Mouse (Mus musculus) testis, postnatal 10 days (tissue): ENCODE measurements around the gene Wwox.
A peak's percentile ranks its signal among the peaks of the same experiment; 100 is the strongest.

Experiments used
- DNase-seq: peaks from one replicate; pipeline ENCODE4 v3.0.0; 2021; ENCODE audit warnings: low spot score

The Wwox gene

DNA sequence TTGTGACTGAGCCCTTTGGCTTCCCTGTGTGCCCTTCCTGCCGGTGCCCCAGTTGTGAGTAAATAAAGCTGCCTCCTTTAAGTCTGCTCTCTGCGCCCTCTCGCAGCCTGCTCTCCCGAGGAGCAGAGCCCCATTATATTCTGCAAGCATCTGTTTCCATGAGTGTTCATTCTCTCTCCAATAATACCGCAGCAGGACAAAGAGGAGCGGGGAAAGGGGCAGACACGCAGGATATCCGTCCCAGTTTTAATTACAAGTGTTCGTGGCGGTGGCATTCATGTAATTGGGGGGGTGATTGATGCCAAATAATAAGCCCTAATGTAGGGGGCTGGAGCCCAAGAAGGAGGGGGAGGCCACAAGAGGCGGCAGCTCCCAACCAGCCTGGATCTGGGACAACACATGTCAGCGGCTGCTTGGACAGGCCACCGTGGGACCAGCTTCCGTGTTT, 734.2 kb downstream of the Wwox start:
- no peak for DNase-seq

DNA sequence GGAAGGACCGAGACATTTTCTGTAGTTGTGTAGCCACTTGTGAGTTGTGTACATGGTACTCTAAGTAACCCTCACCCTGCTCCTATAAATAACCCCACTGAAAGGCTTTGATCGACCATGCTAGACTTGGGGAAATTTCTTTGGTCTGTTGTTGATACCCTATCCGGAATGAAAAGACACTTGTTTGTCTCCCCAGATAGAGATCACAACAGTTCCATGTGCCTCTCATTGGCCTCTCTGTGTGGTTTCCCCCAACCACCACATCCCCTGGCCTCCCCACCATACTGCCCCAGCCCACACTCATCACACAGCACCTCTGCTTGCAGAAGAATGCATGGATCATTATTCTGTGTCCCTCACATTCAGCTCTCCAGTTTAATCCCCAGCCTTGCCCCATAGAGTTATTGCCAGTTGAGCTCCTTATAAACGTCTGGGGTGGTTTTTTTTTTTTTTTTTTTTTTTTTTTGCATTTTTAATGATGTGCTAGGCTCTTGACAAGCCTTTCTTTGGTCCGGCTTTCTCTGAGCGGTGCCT, 746.0 kb downstream of the Wwox start:
- DNase-seq, result no peak

GRCm38 (mm10) chr8:115186121-115186811, 746.8 kb downstream of the Wwox start:
- DNase-seq, result no peak

DNA sequence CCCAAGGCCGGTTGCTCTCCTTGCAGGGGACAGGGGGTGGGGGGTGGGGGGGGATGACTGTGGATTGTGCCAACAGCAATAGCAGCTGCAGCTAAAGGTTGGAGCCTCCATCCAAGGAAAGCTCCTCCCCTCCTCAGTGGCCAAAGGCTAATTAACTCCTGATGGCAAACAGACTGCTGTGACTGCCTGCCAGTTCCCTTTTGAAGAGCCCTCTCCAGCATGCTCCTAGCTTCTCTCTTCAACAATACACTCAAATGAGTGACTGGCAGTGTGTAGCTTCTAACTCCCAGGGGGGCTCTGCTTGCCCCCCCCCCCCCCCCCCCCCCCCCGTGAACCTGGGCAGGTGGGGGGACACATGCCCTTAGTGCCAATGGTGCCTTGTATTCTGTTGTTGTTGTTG, 747.4 kb downstream of the Wwox start:
- no peak for DNase-seq

GRCm38 (mm10) chr8:115188446-115188845, 749.0 kb downstream of the Wwox start:
- DNase-seq, result no peak

- DNase-seq, result no peak
These were observed 750.4 kb downstream of the Wwox start for GRCm38 (mm10) chr8:115189836-115190235.

DNA sequence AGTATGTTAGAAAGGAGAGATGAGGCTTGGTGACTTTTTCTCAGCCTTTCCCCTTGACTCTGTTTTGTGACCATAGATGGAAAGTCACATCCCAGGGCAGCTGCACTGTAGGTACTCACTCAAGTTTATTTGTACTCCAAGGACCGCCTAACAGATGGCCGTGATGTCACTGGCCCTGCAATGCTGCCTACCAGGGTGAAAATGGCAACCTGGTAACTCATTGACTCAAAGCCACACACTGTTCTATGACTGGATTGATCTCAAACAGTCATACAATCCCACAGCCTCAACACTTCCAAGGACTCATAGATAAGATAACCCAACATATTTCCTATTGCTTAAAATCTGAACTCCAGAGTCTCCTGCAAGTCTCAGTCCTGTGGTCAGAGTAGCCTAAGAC, 754.3 kb downstream of the Wwox start:
- DNase-seq, result no peak

DNA sequence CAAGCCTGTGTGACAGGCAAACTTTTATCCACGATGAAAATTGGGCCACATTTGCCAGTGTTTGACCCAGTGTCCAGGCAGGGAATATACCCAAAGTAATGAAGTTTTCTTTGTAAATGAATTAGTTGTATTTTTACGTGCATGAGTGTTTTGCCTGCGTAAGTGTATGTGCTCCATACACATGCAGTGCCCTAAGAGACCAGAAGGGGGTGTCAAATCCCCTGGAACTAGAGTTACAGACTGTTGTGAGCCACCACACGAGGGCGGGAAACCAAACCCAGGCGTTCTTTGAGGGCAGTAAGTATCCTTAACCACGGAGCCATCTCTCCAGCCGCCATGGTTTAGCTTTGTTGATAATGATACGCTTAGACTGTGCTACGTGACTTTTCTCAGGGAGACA, 755.9 kb downstream of the Wwox start:
- DNase-seq, result no peak

- DNase-seq, result no peak
These were observed 757.4 kb downstream of the Wwox start for GRCm38 (mm10) chr8:115196859-115197258.

GRCm38 (mm10) chr8:115199204-115199603, 759.7 kb downstream of the Wwox start:
- DNase-seq, result no peak

- DNase-seq, result peak; percentile 44
These were observed 760.2 kb downstream of the Wwox start for GRCm38 (mm10) chr8:115199616-115200150.

DNA sequence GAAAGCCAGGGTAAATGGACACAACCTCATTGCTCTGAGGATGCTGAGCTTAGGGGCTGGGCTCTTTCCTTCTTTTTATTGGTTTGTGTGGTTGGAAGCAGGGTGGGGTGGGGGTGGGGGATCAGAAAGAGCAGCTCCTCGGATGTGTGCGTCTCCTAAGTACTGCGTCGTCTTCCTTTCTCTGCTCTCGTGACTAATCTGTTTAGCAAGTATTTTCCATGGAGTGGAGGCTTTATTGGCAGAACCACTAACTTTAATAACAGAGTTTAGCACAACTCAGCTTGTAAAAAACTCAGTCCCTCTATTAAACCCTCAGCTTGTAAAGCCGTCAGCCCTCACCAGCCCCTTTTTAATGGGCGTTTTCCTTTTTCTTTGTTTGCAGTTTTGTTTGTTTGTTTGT, 762.3 kb downstream of the Wwox start:
- DNase-seq, result no peak

GRCm38 (mm10) chr8:115207480-115207879, 768.0 kb downstream of the Wwox start:
- no peak for DNase-seq

DNA sequence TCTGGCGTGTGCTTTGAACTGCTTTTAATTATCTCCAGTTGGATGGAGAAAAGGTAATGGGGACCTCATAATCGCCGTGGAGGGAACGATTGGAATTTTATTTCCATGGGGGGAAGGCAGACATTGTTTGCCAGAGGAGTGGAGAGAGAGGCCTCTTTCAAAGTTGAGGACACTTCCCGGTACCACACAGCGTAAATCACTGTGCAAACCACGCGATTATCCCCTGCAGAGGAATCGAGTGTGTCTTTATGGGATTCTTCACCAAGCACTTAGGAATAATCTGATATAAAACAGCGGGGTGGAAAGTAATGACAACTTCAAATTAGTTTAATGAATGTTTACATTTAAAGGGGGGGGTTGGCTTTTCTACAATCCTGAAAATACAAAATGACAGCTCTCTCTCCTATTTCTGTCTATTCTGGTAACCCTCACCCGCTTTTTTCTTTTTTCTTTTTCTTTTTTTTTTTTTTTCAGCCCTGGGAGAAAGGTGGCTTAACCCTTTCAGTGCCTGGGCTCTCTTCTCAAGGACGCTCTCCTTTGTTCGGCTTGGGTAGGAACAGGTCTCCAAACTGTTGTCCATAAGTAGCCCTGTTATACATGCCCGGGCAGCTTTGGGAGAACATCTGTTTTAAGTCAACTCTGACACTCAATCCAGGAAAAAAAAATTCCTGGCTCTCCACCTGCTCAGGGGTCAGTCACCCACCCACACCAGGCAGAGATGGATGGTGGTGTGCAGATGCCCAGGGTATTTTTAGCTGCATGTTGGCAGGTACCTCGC, 769.1 kb downstream of the Wwox start:
- no peak for DNase-seq

GRCm38 (mm10) chr8:115210014-115210413, 770.6 kb downstream of the Wwox start:
- DNase-seq, result no peak

DNA sequence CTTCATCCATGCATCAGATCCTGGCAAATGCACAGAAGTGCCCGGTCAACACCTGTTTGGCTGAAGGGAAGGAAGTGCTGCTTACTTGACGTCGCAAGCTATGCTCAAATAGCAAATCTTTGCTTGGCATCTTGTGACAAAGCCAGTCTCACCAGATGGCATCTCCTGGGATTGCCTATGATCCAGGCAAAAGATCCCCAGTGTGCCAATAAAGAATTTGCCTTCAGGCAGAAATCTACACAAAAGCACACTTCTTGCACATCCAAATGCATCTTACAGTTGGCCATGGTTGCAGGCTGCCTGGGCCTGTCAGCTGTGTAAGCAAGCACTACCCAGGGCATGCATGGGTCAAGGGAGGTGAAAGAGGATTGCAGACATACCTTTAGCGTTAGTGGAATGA, 773.7 kb downstream of the Wwox start:
- DNase-seq, result no peak

DNA sequence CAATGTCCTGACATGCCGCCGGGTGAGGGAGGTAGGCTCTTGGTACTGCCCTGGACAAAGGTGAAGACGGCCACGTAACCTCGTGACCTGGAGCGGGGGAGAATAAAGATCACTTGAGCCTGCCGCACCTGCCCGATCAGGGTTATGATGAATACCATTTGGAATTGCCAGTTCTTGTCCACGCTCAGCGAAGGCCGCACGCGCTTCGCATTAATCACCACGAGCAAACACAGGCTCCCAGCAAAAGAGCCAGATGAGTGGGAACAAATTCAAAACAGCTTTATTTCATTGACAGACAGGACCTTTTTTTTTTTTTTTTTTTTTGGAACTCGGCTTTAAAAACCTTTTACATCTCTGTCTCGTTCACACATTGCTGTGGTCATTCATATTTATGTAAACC, 775.4 kb downstream of the Wwox start:
- no peak for DNase-seq

- DNase-seq, result peak; percentile 69
These were observed 777.3 kb downstream of the Wwox start for GRCm38 (mm10) chr8:115216801-115217200.

DNA sequence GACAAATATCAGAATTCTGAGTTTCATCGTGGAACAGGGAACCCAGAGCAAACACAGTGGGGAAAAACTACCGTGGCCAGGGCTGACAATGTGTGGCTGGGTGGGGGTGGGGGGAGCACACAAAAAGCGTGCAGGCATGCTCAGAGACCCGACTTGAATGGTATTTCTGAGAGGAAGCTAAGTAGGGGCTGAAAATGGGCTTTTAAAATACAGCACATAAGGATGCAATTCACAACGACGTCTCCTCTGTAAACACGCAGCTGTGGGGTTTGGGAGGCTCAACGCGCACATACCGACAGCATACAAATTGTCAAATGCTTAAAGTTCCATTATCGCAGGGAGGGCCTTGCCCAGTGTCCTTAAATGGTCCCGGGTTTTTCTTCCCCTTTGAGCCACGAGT, 783.1 kb downstream of the Wwox start:
- DNase-seq, result no peak

DNA sequence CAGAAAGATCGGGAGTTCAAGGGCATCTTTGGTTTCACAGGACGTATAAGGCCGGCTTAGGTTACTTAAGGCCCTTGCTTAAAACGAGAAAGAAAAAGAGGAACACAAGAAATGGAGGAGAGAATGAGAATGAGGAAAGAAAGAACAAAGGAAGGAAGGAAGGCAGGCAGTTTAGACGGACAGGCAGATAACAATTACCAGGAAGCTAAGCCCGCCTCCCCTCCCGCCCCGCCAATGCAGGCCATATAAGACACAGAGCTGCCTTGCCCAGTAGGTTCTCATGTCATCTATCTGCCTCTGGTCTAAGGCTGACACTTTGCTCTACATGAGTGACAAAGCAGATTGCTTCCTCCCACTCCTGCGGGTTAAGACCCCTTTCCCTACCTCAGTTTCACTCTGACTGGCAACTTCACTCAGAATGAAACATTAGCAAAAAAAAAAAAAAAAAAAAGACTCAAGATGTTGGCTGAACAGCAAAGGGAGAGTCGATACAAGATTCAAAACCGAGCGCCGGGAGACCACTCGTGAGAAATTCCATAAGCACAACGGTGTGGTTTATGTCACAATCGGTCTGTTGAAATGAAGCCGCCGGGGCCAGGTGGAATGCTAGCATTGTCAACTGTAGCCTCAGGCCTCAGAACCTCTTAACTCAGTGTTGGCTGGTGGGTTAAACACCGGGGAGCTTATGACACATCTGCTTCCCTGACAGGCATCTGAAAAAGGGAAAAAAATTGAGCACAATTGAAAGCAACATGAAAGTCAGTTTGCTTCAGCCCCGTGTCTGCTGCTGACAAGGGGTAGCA, 787.5 kb downstream of the Wwox start:
- DNase-seq, result no peak

DNA sequence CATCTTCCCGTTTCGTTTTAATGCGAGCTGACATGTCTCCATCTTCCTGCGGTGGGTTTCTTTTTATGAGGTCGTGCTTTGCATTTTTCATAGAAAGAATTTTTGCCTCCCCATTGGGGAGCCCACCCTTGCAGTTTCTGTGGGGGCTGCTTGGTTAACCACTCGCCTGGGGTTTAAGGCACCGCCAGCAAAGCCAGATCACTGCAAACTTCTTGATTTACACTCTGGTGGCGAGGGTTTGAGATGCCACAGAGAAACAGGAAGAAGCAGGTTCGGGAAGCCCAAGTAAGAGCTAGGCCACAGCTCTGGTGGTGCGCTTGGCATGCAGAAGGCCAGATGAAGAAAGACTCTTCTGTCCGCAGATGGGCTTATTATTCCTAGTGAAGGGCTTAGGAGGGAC, 789.4 kb downstream of the Wwox start:
- no peak for DNase-seq

GRCm38 (mm10) chr8:115234068-115234467, 794.6 kb downstream of the Wwox start:
- no peak for DNase-seq
